Mouse (Mus musculus) hindbrain, embryonic 11.5 days (tissue): Measurements from ENCODE around the gene Rasa3. TPM values are rescaled to one million over a fixed set of nuclear protein-coding genes. Genes with fewer than 3 reads are reported as not detected.

Experiments
- ATAC-seq: fragments of 200-750 bp; cut with Nextera tagmentation; 2 replicates; pipeline ENCODE4 v1.8.0; 2017; ENCODE audit warnings: mild to moderate bottlenecking, moderate TSS enrichment, moderate library complexity; ENCODE audit not compliant: low FRiP score
- DNase-seq: peaks from one replicate; pipeline ENCODE4 v3.0.0-alpha.2; 2015; ENCODE audit warnings: low spot score
- H3K27ac ChIP-seq: fragments of 300-500 bp; sonication (generic); 2 replicates; pipeline ENCODE4 v1.5.1; 2014; ENCODE audit warnings: mild to moderate bottlenecking, low read depth, low read length
- H3K27me3 ChIP-seq: fragments of 300-500 bp; sonication (generic); 2 replicates; pipeline ENCODE4 v1.6.1; 2014; ENCODE audit warnings: mild to moderate bottlenecking, low read length, moderate library complexity, mixed read lengths; ENCODE audit not compliant: control insufficient read depth, insufficient read depth
- H3K36me3 ChIP-seq: fragments of 300-500 bp; sonication (generic); 2 replicates; pipeline ENCODE4 v1.6.1; 2014; ENCODE audit warnings: mild to moderate bottlenecking, low read length, moderate library complexity, mixed read lengths; ENCODE audit not compliant: control insufficient read depth, insufficient read depth
- H3K4me1 ChIP-seq: fragments of 300-500 bp; sonication (generic); replicated peaks from 2 replicates; pipeline ENCODE4 v1.6.1; 2014; ENCODE audit warnings: low read length, mixed read lengths; ENCODE audit not compliant: control insufficient read depth, insufficient read depth
- H3K4me2 ChIP-seq: fragments of 300-500 bp; sonication (generic); replicated peaks from 2 replicates; pipeline ENCODE4 v1.6.1; 2014; ENCODE audit warnings: mild to moderate bottlenecking, low read depth, low read length
- H3K4me3 ChIP-seq: fragments of 300-500 bp; sonication (generic); 2 replicates; pipeline ENCODE4 v1.5.1; 2014; ENCODE audit warnings: low read depth, low read length
- H3K9ac ChIP-seq: fragments of 300-500 bp; sonication (generic); 2 replicates; pipeline ENCODE4 v1.6.1; 2014; ENCODE audit warnings: low read depth, low read length
- H3K9me3 ChIP-seq: fragments of 300-500 bp; sonication (generic); 2 replicates; pipeline ENCODE4 v1.6.1; 2016; ENCODE audit warnings: low read length; ENCODE audit not compliant: control insufficient read depth
- WGBS: fragments of 180-500 bp; shearing (Covaris S2); extraction: QIAGEN DNeasy Blood & Tissue Kit; methylation state at CpG from one replicate; pipeline ENCODE4 v1.1.7; 2014; 5-methylcytosine and 5-hydroxymethylcytosine counted together
- polyA plus RNA-seq: library from polyadenylated mRNA; unstranded; fragments of >200 nt; fragmentation: Nextera tagmentation; extraction: Ambion mirVana; gene quantifications from 2 replicates; pipeline ENCODE4 v1.2.1, GENCODE M21; 2014

Rasa3 gene
- polyA plus RNA-seq, 1 experiment from 2014 or later: 19.4 TPM

- WGBS: 77% methylated on average over 5 of the region's 5 CpGs
- Histone ChIP-seq H3K9me3 (no peaks in the 10 kb centered on the region), H3K27me3 (no peaks in the 10 kb centered on the region), H3K4me2 (no peak overlapping the region), H3K4me1 (peaks cover 14% of the 10 kb centered on the region), H3K4me3 (no peak overlapping the region), H3K27ac (no peak overlapping the region), H3K9ac (no peak overlapping the region), H3K36me3 (no peaks in the 10 kb centered on the region; the same call in 1 of the 2 replicates)
- ATAC-seq: no peak
- DNase-seq: no peak
These were observed 52.0 kb downstream of the Rasa3 start for GRCm38 (mm10) chr8:13625281-13625970.

GRCm38 (mm10) chr8:13624863-13625262 is 52.5 kb downstream of the Rasa3 start:
- no peak for ATAC-seq
- no peaks in the 10 kb centered on the region; the same call in 1 of the 2 replicates for H3K36me3 ChIP-seq
- H3K9ac ChIP-seq: no peak overlapping the region
- WGBS: 62% methylated on average over 11 of the region's 11 CpGs
- no peak overlapping the region for H3K4me2 ChIP-seq
- 0 out of 2 replicates have a peak overlapping the region, but pooled peaks have one; percentile 77 for H3K27ac ChIP-seq
- no peaks in the 10 kb centered on the region for H3K27me3 ChIP-seq
- no peak overlapping the region for H3K4me3 ChIP-seq
- H3K9me3 ChIP-seq: no peaks in the 10 kb centered on the region
- DNase-seq: peak; percentile 27
- peaks cover 14% of the 10 kb centered on the region for H3K4me1 ChIP-seq

- WGBS: 68% methylated on average over 10 of the region's 10 CpGs
- Histone ChIP-seq H3K36me3 (no peaks in the 10 kb centered on the region; the same call in 1 of the 2 replicates), H3K4me1 (peaks cover 14% of the 10 kb centered on the region), H3K27me3 (no peaks in the 10 kb centered on the region), H3K4me2 (no peak overlapping the region), H3K9me3 (no peaks in the 10 kb centered on the region), H3K27ac (peak overlapping the region; percentile 77), H3K9ac (no peak overlapping the region), H3K4me3 (no peak overlapping the region)
- DNase-seq: peak; percentile 34
- peak; percentile 49 for ATAC-seq
These were observed 53.4 kb downstream of the Rasa3 start for GRCm38 (mm10) chr8:13623911-13624421.

GRCm38 (mm10) chr8:13623038-13623750 is 54.2 kb downstream of the Rasa3 start:
- DNase-seq (peak; percentile 55), ATAC-seq (peak; percentile 78)
- H3K36me3 ChIP-seq: no peaks in the 10 kb centered on the region
- 31% methylated on average over 9 of the region's 9 CpGs for WGBS
- no peaks in the 10 kb centered on the region for H3K27me3 ChIP-seq
- H3K4me3 ChIP-seq: no peak overlapping the region
- H3K9me3 ChIP-seq: no peaks in the 10 kb centered on the region
- peak overlapping the region; percentile 7; the same call in 1 of the 2 replicates for H3K9ac ChIP-seq
- H3K27ac ChIP-seq: peak overlapping the region; percentile 77
- no peak overlapping the region for H3K4me2 ChIP-seq
- peaks cover 14% of the 10 kb centered on the region for H3K4me1 ChIP-seq

GRCm38 (mm10) chr8:13620226-13620920 is 57.0 kb downstream of the Rasa3 start:
- WGBS: 90% methylated on average over 9 of the region's 9 CpGs
- ATAC-seq (no peak), DNase-seq (no peak)
- no peaks in the 10 kb centered on the region for H3K9me3 ChIP-seq
- H3K9ac ChIP-seq: no peak overlapping the region
- H3K4me3 ChIP-seq: no peak overlapping the region
- H3K4me1 ChIP-seq: peaks cover 14% of the 10 kb centered on the region
- no peaks in the 10 kb centered on the region for H3K27me3 ChIP-seq
- no peaks in the 10 kb centered on the region for H3K36me3 ChIP-seq
- H3K4me2 ChIP-seq: no peak overlapping the region
- no peak overlapping the region for H3K27ac ChIP-seq

- H3K27me3 ChIP-seq: no peaks in the 10 kb centered on the region
- no peak overlapping the region for H3K4me2 ChIP-seq
- H3K4me1 ChIP-seq: no peaks in the 10 kb centered on the region
- no peak for DNase-seq
- no peaks in the 10 kb centered on the region for H3K9me3 ChIP-seq
- no peak overlapping the region for H3K9ac ChIP-seq
- 90% methylated on average over 17 of the region's 17 CpGs for WGBS
- no peak overlapping the region for H3K4me3 ChIP-seq
- H3K27ac ChIP-seq: no peak overlapping the region
- ATAC-seq: no peak
- H3K36me3 ChIP-seq: no peaks in the 10 kb centered on the region; the same call in 1 of the 2 replicates
These were observed 60.4 kb downstream of the Rasa3 start for GRCm38 (mm10) chr8:13616831-13617505.

- WGBS: 72% methylated on average over 10 of the region's 10 CpGs
- ATAC-seq (no peak), DNase-seq (no peak)
These were observed 62.4 kb downstream of the Rasa3 start for GRCm38 (mm10) chr8:13614924-13615391.

GRCm38 (mm10) chr8:13614136-13614535 is 63.3 kb downstream of the Rasa3 start:
- no peak for ATAC-seq
- WGBS: 92% methylated on average over 9 of the region's 9 CpGs
- no peak overlapping the region for H3K27ac ChIP-seq

More at GRCm38 (mm10) chr8:13614924-13615391, 62.4 kb downstream of the Rasa3 start:
- Histone ChIP-seq H3K27ac (no peak overlapping the region), H3K9ac (no peak overlapping the region), H3K4me3 (no peak overlapping the region), H3K4me1 (no peaks in the 10 kb centered on the region), H3K27me3 (no peaks in the 10 kb centered on the region), H3K36me3 (no peaks in the 10 kb centered on the region; the same call in 1 of the 2 replicates), H3K9me3 (no peaks in the 10 kb centered on the region), H3K4me2 (no peak overlapping the region)

More at GRCm38 (mm10) chr8:13614136-13614535, 63.3 kb downstream of the Rasa3 start:
- H3K27me3 ChIP-seq: no peaks in the 10 kb centered on the region
- H3K4me3 ChIP-seq: no peak overlapping the region
- H3K4me2 ChIP-seq: no peak overlapping the region
- no peaks in the 10 kb centered on the region; the same call in 1 of the 2 replicates for H3K36me3 ChIP-seq
- H3K4me1 ChIP-seq: no peaks in the 10 kb centered on the region
- no peak for DNase-seq
- H3K9me3 ChIP-seq: no peaks in the 10 kb centered on the region
- H3K9ac ChIP-seq: no peak overlapping the region
